Mouse (Mus musculus) liver, embryonic 16.5 days (tissue): ENCODE results near the gene Mxra8. TPM values are rescaled to one million over a fixed set of nuclear protein-coding genes. Genes with fewer than 3 reads are reported as not detected.
A peak's percentile ranks its signal among the peaks of the same experiment; 100 is the strongest.

Experiments
- ATAC-seq: fragments of 200-750 bp; cut with Nextera tagmentation; 2 replicates; pipeline ENCODE4 v1.8.0; 2017; ENCODE audit warnings: low read depth, mild to moderate bottlenecking, moderate number of reproducible peaks, moderate library complexity
- H3K27ac ChIP-seq: fragments of 300-500 bp; sonication (generic); 2 replicates; pipeline ENCODE4 v1.5.1; 2014; ENCODE audit warnings: mild to moderate bottlenecking, low read length
- H3K27me3 ChIP-seq: fragments of 300-500 bp; sonication (generic); 2 replicates; pipeline ENCODE4 v1.6.1; 2014; ENCODE audit warnings: low read depth, low read length, mixed read lengths; ENCODE audit not compliant: control insufficient read depth, insufficient read depth
- H3K36me3 ChIP-seq: fragments of 300-500 bp; sonication (generic); 2 replicates; pipeline ENCODE4 v1.6.1; 2014; ENCODE audit warnings: mild to moderate bottlenecking; ENCODE audit not compliant: control insufficient read depth, insufficient read depth
- H3K4me1 ChIP-seq: fragments of 300-500 bp; sonication (generic); 2 replicates; pipeline ENCODE4 v1.6.1; 2014; ENCODE audit warnings: low read depth, low read length, mixed read lengths; ENCODE audit not compliant: control insufficient read depth
- H3K4me2 ChIP-seq: fragments of 300-500 bp; sonication (generic); 2 replicates; pipeline ENCODE4 v1.6.1; 2014; ENCODE audit warnings: low read depth, low read length, mixed read lengths
- H3K4me3 ChIP-seq: fragments of 300-500 bp; sonication (generic); 2 replicates; pipeline ENCODE4 v1.5.1; 2014; ENCODE audit warnings: low read depth, mild to moderate bottlenecking, low read length
- H3K9ac ChIP-seq: fragments of 300-500 bp; sonication (generic); 2 replicates; pipeline ENCODE4 v1.6.1; 2014; ENCODE audit warnings: low read depth, low read length
- H3K9me3 ChIP-seq: fragments of 300-500 bp; sonication (generic); replicated peaks from 2 replicates; pipeline ENCODE4 v1.6.1; 2016; ENCODE audit warnings: low read length; ENCODE audit not compliant: control insufficient read depth
- WGBS: fragments of 180-500 bp; shearing (Covaris S2); extraction: QIAGEN DNeasy Blood & Tissue Kit; methylation state at CpG from one replicate; pipeline ENCODE4 v1.1.7; 2014; ENCODE audit not compliant: insufficient replicate concordance; 5-methylcytosine and 5-hydroxymethylcytosine counted together
- polyA plus RNA-seq: library from polyadenylated mRNA; unstranded; fragments of >200 nt; fragmentation: Nextera tagmentation; extraction: Ambion mirVana; gene quantifications from 2 replicates; pipeline ENCODE4 v1.2.1, GENCODE M21; 2015

The Mxra8 gene
- 8.2 and 10.2 TPM in 2 replicates for polyA plus RNA-seq

DNA sequence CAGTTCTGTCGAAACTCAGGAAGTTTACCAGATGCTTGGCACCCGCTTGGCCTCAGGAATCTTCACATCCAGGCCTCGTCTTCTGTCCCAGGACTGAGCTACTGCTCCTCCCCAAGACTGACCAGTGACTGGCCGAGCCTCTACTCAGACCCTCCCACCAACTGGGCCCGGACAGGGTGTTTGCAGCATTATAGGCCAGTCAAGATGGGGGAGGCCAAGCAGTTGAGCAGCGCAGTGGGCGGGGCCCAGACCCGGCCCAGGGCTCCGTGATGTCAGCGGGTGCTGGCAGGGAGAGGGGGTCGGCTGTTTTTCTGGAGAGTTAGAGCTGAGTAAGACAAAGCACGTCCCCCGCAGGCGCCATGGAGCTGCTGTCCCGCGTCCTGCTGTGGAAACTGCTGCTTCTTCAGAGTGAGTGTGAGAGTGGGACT, at the start of gene Mxra8:
Gene Mxra8 (plus strand): TSS at position 198 of the 428 bp plus-strand sequence.
- Histone ChIP-seq H3K4me1 (peaks cover 17% of the 10 kb centered on the region), H3K27ac (peak within 1 kb of the TSS; percentile 12; the same call in 1 of the 2 replicates), H3K4me3 (peak within 1 kb of the TSS; percentile 60), H3K4me2 (peak within 1 kb of the TSS; percentile 78), H3K36me3 (no peaks in the 10 kb centered on the region), H3K9ac (peak within 1 kb of the TSS; percentile 35), H3K9me3 (no peaks in the 10 kb centered on the region), H3K27me3 (peaks cover 25% of the 10 kb centered on the region)
- peak; percentile 56 for ATAC-seq
- 24% methylated on average over 16 of the region's 16 CpGs for WGBS

DNA sequence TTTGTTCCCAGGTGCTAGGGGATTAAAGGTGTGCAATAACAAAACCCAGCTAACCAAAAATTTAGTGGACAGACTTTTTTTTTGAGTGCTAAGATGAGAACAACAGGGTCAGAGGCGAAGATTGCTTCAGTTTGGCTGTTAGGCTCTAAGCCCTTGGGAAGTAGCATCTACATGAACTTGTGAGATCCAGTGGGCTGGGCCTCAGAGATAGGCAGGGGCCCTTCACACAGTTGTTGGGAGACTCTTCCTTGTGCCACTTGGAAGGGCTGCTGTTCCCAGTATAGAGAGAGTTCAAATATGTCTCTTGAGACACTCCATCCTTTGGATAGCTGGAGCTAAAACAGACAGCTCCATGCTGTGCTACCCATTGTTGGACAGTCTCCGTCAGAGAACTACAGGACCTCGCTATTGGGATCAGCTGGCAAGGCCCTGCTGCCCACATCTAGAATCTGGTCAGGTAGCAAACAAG, 49.4 kb upstream of the Mxra8 start, which contains the start of gene Ankrd65:
Gene Ankrd65 (plus strand): TSS at position 419 of the 469 bp plus-strand sequence.
- H3K9me3 ChIP-seq = no peaks in the 10 kb centered on the region
- H3K36me3 ChIP-seq = no peaks in the 10 kb centered on the region
- H3K27ac ChIP-seq = no peak within 1 kb of the TSS
- H3K27me3 ChIP-seq = no peaks in the 10 kb centered on the region; the same call in 1 of the 2 replicates
- H3K4me1 ChIP-seq = peaks cover 4% of the 10 kb centered on the region
- no peak for ATAC-seq
- WGBS = 69% methylated on average over 3 of the region's 3 CpGs
- no peak within 1 kb of the TSS for H3K9ac ChIP-seq
- H3K4me3 ChIP-seq = no peak within 1 kb of the TSS
- no peak within 1 kb of the TSS for H3K4me2 ChIP-seq

DNA sequence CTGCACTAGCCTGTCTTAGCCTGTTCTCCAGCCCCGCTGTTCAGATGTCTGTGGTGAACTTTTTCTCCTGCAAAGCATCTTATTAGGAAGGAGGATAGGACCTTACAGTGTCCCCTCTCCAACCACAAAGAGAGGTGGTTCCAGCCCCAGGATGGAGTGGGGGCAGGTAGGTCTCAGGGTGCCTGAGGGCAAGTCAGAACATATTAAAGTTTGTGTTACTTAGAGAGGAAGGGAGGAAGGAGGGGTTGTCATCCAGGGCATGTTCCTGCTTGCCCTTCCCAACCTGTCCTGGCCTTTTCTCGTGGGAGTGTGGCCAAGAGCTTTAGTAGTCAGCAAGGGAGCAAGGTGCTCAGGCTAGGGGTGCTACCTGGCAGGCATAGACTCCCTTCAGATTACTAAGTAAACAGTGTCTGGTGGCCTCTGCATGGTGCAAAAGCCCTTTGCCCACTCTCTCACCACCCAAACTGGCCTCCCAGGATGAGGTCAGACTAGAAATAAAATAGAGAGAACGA, 48.8 kb upstream of the Mxra8 start:
- H3K27me3 ChIP-seq = no peaks in the 10 kb centered on the region; the same call in 1 of the 2 replicates
- WGBS = 40% methylated on average over 3 of the region's 3 CpGs
- no peaks in the 10 kb centered on the region for H3K9me3 ChIP-seq
- no peak overlapping the region for H3K4me3 ChIP-seq
- ATAC-seq = 0 out of 2 replicates have a peak, but pooled peaks have one; percentile 22
- H3K27ac ChIP-seq = no peak overlapping the region
- no peaks in the 10 kb centered on the region for H3K36me3 ChIP-seq
- peaks cover 4% of the 10 kb centered on the region for H3K4me1 ChIP-seq
- H3K9ac ChIP-seq = no peak overlapping the region
- H3K4me2 ChIP-seq = no peak overlapping the region

DNA sequence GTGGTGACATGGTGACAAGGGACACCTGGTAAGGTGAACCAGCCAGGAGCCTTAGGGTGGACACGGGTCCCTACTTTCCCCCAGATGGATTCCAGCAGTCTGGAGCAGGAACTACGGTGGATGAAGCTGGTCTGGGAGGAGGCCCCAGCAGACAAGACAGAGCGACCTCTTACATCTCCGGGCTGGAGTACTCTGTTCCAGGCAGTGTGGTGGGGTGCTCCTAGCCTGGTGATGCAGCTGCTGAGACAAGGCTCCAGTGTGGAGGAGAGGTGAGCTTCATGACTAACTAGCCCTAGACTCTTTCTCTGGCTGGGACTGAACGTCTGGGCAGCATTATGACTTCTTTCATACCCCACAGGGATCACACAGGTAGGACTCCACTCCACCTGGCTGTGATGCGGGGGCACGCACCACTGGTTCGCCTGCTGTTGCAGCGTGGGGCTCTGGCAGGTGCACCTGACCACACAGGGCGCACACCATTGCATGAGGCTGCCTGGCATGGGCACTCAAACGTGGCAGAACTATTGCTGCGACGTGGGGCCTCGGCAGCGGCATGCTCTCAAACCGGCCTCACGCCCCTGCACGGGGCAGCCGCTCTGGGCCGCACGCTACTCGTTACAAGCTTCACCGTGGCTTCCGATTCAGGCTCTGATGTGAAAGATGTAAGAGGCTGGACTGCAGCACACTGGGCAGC, 48.1 kb upstream of the Mxra8 start:
- Histone ChIP-seq H3K4me3 (no peak overlapping the region), H3K36me3 (no peaks in the 10 kb centered on the region), H3K4me2 (no peak overlapping the region), H3K4me1 (peaks cover 4% of the 10 kb centered on the region), H3K9ac (no peak overlapping the region), H3K9me3 (no peaks in the 10 kb centered on the region), H3K27ac (no peak overlapping the region), H3K27me3 (no peaks in the 10 kb centered on the region; the same call in 1 of the 2 replicates)
- ATAC-seq = no peak
- 68% methylated on average over 24 of the region's 24 CpGs for WGBS

DNA sequence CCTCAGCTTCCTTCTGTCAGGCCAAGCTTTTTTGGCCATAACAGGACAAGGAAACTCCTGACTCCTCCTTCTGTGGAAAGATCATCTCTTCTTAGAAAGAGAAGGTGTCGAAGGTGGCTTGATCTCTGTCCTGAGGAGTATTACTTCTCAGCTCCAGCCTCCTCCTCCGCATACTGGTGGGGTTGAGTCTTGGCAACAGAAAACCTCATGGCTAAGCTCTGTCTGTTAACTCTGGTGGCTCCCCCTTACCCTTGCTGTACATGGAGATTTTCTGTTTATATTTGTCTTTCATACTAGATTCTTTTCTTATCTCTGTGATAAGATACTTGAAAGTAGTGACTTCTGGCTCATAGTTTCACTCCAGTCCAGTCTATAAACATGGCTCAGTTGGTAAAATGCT, 45.8 kb upstream of the Mxra8 start:
- Histone ChIP-seq H3K36me3 (no peaks in the 10 kb centered on the region), H3K9me3 (no peaks in the 10 kb centered on the region), H3K4me3 (no peak overlapping the region), H3K27me3 (no peaks in the 10 kb centered on the region; the same call in 1 of the 2 replicates), H3K4me2 (no peak overlapping the region), H3K9ac (no peak overlapping the region), H3K27ac (no peak overlapping the region), H3K4me1 (no peaks in the 10 kb centered on the region)
- no peak for ATAC-seq
- 61% methylated on average over 2 of the region's 2 CpGs for WGBS

DNA sequence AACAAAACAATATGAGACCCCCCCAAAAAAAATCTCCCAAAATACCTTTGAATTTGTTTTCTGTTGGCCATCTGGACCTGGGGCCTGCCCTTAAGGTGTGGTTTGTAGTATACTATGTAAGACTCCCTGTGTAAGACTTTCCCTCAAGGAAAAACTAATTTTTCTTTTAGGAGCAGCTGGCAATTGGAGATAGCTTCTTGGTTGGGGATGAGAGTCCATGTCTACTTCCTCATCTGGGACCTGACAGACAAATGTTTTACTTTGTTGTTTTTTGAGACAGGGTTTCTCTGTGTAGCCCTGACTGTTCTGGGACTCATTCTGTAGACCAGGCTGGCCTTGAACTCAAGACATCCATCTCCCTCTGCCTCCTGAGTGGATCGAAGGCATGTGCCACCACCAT, 37.4 kb upstream of the Mxra8 start:
- H3K4me1 ChIP-seq = peaks cover 17% of the 10 kb centered on the region
- H3K9me3 ChIP-seq = no peaks in the 10 kb centered on the region
- WGBS = 89% methylated on average over 1 of the region's 1 CpGs
- ATAC-seq = no peak
- no peak overlapping the region for H3K4me2 ChIP-seq
- peaks cover 3% of the 10 kb centered on the region; the same call in 1 of the 2 replicates for H3K36me3 ChIP-seq
- no peak overlapping the region for H3K27ac ChIP-seq
- H3K9ac ChIP-seq = no peak overlapping the region
- no peaks in the 10 kb centered on the region for H3K27me3 ChIP-seq
- H3K4me3 ChIP-seq = no peak overlapping the region

DNA sequence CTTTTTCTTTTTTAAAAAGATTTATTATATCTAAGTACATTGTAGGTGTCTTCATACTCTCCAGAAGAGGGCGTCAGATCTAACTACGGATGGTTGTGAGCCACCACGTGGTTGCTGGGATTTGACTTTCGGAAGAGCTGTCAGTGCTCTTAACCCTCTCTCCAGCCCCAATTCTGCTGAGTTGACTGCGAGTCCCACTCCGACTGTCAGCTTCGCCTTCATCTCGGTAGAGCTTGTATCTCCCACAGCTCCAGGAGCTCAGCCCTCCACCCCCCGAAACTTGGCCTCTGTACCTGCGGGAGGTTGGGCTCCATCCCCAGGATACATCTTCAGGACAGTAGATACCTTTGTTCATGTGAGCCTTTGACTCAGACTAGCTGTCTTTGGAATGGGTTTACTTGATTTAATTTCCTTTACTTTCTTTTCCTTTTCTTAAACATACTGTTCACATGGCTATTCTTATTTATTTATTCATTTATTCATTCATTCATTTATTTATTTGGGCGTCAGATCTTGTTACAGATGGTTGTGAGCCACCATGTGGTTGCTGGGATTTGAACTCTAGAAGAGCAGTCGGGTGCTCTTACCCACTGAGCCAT, 36.6 kb upstream of the Mxra8 start, which contains the start of gene Mrpl20:
Gene Mrpl20 (plus strand): TSS at position 138 of the 599 bp plus-strand sequence.
- 5% methylated on average over 12 of the region's 12 CpGs for WGBS
- peak within 1 kb of the TSS; percentile 72 for H3K4me3 ChIP-seq
- H3K9me3 ChIP-seq = no peaks in the 10 kb centered on the region
- peak within 1 kb of the TSS; percentile 92 for H3K4me2 ChIP-seq
- H3K27me3 ChIP-seq = no peaks in the 10 kb centered on the region
- H3K4me1 ChIP-seq = peaks cover 17% of the 10 kb centered on the region
- H3K36me3 ChIP-seq = peaks cover 8% of the 10 kb centered on the region
- ATAC-seq = peak; percentile 31
- H3K27ac ChIP-seq = peak within 1 kb of the TSS; percentile 60
- peak within 1 kb of the TSS; percentile 75 for H3K9ac ChIP-seq

DNA sequence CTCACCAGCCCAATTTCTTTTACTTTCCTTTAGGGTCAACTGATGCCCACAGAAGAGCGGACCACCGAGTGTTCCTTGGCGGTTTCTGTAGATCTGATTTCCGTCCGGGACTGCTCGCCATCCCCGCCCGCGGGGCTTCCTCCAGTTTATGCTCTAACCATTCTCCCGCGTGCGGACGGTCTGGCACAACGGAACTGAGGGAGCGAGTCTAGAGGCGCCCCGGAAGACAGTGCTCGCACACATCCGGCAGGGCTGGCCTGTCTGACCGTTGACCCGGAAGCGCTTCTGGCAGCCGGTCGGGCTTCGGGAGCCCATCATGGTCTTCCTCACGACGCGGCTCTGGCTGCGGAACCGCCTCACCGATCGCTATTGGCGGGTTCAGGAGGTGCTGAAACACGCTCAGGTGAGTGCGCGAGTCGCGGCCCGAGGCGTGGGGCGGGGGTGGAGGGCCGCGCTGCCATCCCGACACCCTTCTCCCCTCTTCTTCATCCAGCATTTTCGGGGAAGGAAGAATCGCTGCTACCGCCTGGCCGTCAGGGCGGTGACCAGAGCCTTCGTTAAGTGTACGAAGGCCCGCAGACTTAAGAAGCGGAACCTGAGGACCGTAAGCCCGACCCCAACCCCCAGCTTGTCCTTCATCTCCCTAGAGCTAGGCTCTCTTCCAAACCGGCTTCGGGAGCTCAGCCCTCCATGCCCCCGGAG, 36.0 kb upstream of the Mxra8 start:
- Histone ChIP-seq H3K9ac (peak overlapping the region; percentile 75), H3K4me1 (peaks cover 17% of the 10 kb centered on the region), H3K27me3 (no peaks in the 10 kb centered on the region), H3K36me3 (peaks cover 14% of the 10 kb centered on the region), H3K4me3 (peak overlapping the region; percentile 72), H3K27ac (peak overlapping the region; percentile 60), H3K4me2 (peak overlapping the region; percentile 92), H3K9me3 (no peaks in the 10 kb centered on the region)
- ATAC-seq = peak; percentile 99
- under 1% methylated on average over 57 of the region's 58 CpGs for WGBS
